Mouse (Mus musculus) E14TG2a.4 (cell line): ENCODE data around the gene Atg2b.

Experiments used
- CTCF ChIP-seq: conservative IDR thresholded peaks from 2 replicates; pipeline ENCODE4 v1.5.1; 2014; ENCODE audit warnings: low read length
- NANOG ChIP-seq: IDR thresholded peaks from 2 replicates; pipeline ENCODE4 v1.6.1; 2014; ENCODE audit warnings: borderline replicate concordance, low read length, mixed read lengths
- POU5F1 ChIP-seq: IDR thresholded peaks from 2 replicates; pipeline ENCODE4 v1.6.1; 2014; ENCODE audit warnings: low read length, borderline replicate concordance

- TF ChIP-seq CTCF (no peak), NANOG (no peak), POU5F1 (no peak)
Observed at GRCm38 (mm10) chr12:105634374-105635067, 50.5 kb downstream of the Atg2b start.
